Mouse (Mus musculus): ENCODE measurements around the gene Med23. TPM values are rescaled to one million over a fixed set of nuclear protein-coding genes. Genes with fewer than 3 reads are reported as not detected.

Gene Med23
- total RNA-seq, 2 experiments from 2014 or later: 11.1 to 12.8 TPM

DNA sequence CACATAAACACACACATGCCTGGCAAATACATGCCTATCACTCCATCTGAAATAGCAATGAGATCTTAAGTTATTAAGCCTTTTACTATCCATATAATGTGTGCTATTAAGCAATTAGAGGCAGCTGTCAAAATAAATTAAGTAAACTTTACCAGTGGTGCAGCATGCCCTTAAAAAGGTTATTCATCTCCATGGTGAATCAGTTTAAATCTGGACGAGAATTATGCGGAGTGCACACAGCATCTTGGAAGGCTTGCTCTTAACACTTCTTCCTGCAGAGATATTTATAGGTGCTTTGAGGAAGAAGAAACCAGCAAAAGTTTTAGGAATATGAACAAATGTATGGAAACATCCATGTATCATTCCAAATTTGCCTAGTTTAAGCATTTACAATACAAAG is 92.1 kb downstream of the Med23 start:
- no peak for DNase-seq

Small RNA genes within 50 kb of the gene (microRNA-seq; reads per million reads assigned to microRNA genes)
- gene Mir6905: 0 reads per million in 2 experiments

Other genes starting within 250 kb of the Med23 start
- gene Enpp1, start 157.8 kb upstream of the Med23 start, total RNA-seq (2021): 10 to 100 TPM in 1 of 2 experiments, 1 to 10 TPM in 1; 7.6 to 10.7 TPM
- gene Enpp3, start 27.2 kb upstream of the Med23 start, total RNA-seq (2021): 1 to 10 TPM; 7.4 to 8.1 TPM
- gene Arg1, start 57.5 kb downstream of the Med23 start, total RNA-seq (2021): under 1 TPM; 0.38 to 0.52 TPM